Mouse (Mus musculus) kidney, embryonic 15.5 days (tissue): ENCODE data around the gene Dpyd. TPM values are rescaled to one million over a fixed set of nuclear protein-coding genes. Genes with fewer than 3 reads are reported as not detected.

Experiments used
- ATAC-seq: fragments of 200-750 bp; cut with Nextera tagmentation; replicated peaks from 2 replicates; pipeline ENCODE4 v1.8.0; 2017; ENCODE audit warnings: moderate TSS enrichment; ENCODE audit not compliant: low FRiP score
- H3K27ac ChIP-seq: fragments of 300-500 bp; sonication (generic); 2 replicates; pipeline ENCODE4 v1.5.1; 2015; ENCODE audit warnings: mild to moderate bottlenecking, inconsistent platforms
- H3K27me3 ChIP-seq: fragments of 300-500 bp; sonication (generic); 2 replicates; pipeline ENCODE4 v1.6.1; 2015; ENCODE audit warnings: inconsistent platforms
- H3K36me3 ChIP-seq: fragments of 300-500 bp; sonication (generic); 2 replicates; pipeline ENCODE4 v1.6.1; 2015; ENCODE audit warnings: inconsistent platforms
- H3K4me1 ChIP-seq: fragments of 300-500 bp; sonication (generic); 2 replicates; pipeline ENCODE4 v1.6.1; 2015; ENCODE audit warnings: inconsistent platforms
- H3K4me2 ChIP-seq: fragments of 300-500 bp; sonication (generic); 2 replicates; pipeline ENCODE4 v1.6.1; 2015; ENCODE audit warnings: moderate library complexity, mild to moderate bottlenecking, inconsistent platforms
- H3K4me3 ChIP-seq: fragments of 300-500 bp; sonication (generic); replicated peaks from 2 replicates; pipeline ENCODE4 v1.5.1; 2015; ENCODE audit warnings: mild to moderate bottlenecking, inconsistent platforms
- H3K9ac ChIP-seq: fragments of 300-500 bp; sonication (generic); 2 replicates; pipeline ENCODE4 v1.6.1; 2015; ENCODE audit warnings: mild to moderate bottlenecking, inconsistent platforms
- H3K9me3 ChIP-seq: fragments of 300-500 bp; sonication (generic); replicated peaks from 2 replicates; pipeline ENCODE4 v1.6.1; 2016; ENCODE audit warnings: inconsistent platforms
- WGBS: fragments of 180-500 bp; shearing (Covaris S2); methylation state at CpG from one replicate; pipeline ENCODE4 v1.1.7; 2015; ENCODE audit warnings: mixed read lengths; 5-methylcytosine and 5-hydroxymethylcytosine counted together
- polyA plus RNA-seq: library from polyadenylated mRNA; unstranded; fragments of >200 nt; fragmentation: Nextera tagmentation; extraction: Ambion mirVana; gene quantifications from 2 replicates; pipeline ENCODE4 v1.2.1, GENCODE M21; 2015

The Dpyd gene
- polyA plus RNA-seq, 1 experiment from 2014 or later, result 5.6 TPM

DNA sequence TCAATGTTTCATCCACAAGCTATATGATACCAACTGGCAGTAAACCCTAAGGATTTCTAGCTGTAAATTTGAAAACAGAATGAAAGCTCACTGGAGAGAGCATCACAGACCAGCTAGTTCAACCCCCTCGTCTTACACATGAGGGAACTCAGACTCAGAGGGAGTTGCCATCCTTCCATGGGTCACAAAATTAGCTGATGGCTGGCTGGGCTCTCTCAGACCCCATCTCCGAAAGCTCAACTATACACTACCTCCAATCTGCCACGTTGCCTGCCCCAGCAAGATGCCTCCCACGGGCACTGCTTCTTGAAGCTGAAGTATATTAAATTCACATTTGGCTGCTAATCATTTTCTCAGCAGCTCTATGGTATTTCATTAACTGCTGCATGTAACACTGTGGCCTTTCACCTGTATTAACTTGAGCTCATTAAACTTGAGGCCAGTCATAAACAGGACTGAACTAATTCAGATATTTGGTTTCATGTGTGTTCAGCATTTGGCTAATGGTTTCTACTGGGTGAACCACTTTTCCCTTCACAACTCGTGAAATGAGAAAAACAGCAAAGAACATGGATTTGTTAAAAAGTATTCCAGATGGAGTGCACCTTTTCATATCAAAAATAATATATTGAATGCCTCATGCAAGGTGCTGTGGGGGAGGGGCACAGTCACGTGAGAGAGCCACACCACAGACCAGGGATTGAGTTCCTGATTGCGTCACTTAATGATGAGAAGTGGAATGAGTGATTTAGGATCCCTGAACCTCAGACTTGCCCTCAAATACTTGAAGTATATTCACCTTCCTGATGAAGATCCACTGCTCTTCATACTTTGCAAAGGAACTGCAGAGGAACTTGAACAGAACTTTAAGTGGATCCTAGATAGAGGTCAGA, 841.2 kb downstream of the Dpyd start:
- ATAC-seq, result peak; percentile 96
- H3K9me3 ChIP-seq, result no peaks in the 10 kb centered on the region

DNA sequence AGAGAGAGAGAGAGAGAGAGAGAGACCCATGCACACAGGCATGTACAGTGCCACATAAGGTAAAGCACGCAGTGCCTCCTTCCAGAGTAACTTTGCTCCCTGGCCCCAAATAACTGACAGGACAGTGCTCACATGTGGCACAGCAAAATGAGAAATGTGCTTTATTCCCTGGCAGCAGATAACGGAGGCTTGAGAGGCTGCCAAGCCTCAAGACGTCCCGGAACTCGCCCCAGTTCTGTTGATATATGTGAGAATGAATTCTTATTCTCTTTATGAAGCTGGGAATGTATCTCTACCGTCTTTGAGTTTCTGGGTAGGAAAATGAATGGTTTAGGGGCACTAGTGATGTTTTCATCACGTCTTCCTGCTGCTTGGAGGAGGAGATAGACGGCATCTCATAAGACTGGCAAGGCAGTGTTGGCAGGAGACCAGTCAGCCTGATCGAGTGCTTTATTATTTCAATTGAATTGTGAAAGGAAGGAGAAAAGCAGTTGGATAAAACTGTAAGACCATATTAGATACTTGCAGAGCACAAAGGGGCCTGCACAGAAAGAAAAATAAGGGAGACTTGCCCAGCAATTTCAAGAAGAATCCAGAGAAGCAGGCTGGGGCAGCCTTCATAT, 857.3 kb downstream of the Dpyd start:
- 71% methylated on average over 9 of the region's 9 CpGs for WGBS
- ATAC-seq, result no peak
- H3K4me2 ChIP-seq, result no peak overlapping the region
- H3K9me3 ChIP-seq, result no peaks in the 10 kb centered on the region; the same call in 1 of the 2 replicates
- H3K27ac ChIP-seq, result no peak overlapping the region
- no peak overlapping the region for H3K4me3 ChIP-seq
- H3K9ac ChIP-seq, result no peak overlapping the region
- no peaks in the 10 kb centered on the region for H3K27me3 ChIP-seq
- no peaks in the 10 kb centered on the region for H3K36me3 ChIP-seq
- H3K4me1 ChIP-seq, result no peaks in the 10 kb centered on the region

More for the DNA sequence above, 841.2 kb downstream of the Dpyd start:
- Histone ChIP-seq H3K4me1 (no peaks in the 10 kb centered on the region), H3K36me3 (no peaks in the 10 kb centered on the region), H3K4me3 (no peak overlapping the region), H3K27ac (no peak overlapping the region), H3K4me2 (no peak overlapping the region), H3K9ac (no peak overlapping the region), H3K27me3 (no peaks in the 10 kb centered on the region)
- WGBS, result 41% methylated on average over 7 of the region's 7 CpGs

DNA sequence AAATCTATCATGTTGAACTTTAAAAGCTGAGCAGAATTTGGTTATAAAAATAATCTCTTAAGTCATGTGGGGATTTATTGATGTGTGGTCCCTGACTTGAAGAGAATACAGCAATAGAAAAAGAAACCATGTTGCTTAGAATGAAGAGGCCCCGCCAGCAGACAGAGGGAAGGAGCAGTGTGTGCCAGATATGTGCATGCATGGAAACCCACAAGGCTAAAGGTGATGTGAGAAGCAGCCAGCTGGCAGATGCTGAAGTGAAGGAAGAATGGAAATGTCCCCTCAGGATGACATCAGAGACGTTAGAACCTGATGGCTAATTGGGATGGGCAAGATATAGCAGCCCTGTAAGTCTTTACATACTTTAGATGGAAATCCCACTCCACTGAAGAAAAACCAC, 857.8 kb downstream of the Dpyd start:
- no peak for ATAC-seq
- WGBS, result 77% methylated on average over 2 of the region's 2 CpGs
- no peaks in the 10 kb centered on the region for H3K36me3 ChIP-seq

DNA sequence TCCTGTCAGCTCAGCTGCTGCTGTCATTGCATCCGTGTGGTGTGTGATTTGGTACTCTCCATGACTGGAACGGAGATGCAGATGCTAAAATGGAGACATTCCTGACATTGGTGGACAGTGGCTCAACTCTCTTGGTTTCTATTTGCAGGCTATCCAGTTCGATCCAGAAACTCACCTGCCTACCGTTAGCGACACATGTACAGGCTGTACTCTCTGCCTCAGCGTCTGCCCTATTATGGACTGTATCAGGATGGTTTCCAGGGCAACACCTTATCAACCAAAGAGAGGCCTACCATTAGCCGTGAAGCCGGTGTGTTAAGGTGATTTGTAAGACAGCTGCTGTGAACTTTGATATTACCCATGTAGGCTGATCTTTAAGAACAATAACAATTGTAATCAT, 869.4 kb downstream of the Dpyd start:
- H3K36me3 ChIP-seq, result no peaks in the 10 kb centered on the region
- no peak for ATAC-seq

More for the DNA sequence above, 857.8 kb downstream of the Dpyd start:
- Histone ChIP-seq H3K9me3 (no peaks in the 10 kb centered on the region; the same call in 1 of the 2 replicates), H3K4me1 (no peaks in the 10 kb centered on the region), H3K27ac (no peak overlapping the region), H3K9ac (no peak overlapping the region), H3K27me3 (no peaks in the 10 kb centered on the region), H3K4me2 (no peak overlapping the region), H3K4me3 (no peak overlapping the region)

DNA sequence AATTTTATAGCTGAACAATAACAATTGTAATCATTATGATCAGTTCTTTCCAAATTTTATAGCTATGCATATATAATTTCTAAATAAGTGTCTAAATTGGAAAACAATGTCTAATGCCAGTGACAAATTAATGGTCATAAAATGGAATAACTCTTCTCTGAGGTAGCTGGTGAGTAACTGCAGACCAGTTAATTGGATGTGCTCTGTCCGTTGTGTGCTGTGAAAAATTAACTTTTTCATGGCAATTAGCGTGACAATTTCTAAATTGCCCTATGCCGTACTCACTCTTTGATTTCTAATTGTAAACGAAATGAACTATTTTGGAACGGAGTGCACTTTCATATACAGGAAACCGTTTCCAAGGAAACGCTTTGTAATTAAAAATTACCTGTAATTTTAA, 869.8 kb downstream of the Dpyd start:
- Histone ChIP-seq H3K27me3 (no peaks in the 10 kb centered on the region), H3K4me1 (no peaks in the 10 kb centered on the region), H3K36me3 (no peaks in the 10 kb centered on the region), H3K4me3 (no peak overlapping the region), H3K9ac (no peak overlapping the region), H3K27ac (no peak overlapping the region), H3K4me2 (no peak overlapping the region), H3K9me3 (no peaks in the 10 kb centered on the region)
- WGBS, result 81% methylated on average over 7 of the region's 7 CpGs
- ATAC-seq, result no peak

More for the DNA sequence above, 869.4 kb downstream of the Dpyd start:
- Histone ChIP-seq H3K4me3 (no peak overlapping the region), H3K9ac (no peak overlapping the region), H3K4me2 (no peak overlapping the region), H3K4me1 (no peaks in the 10 kb centered on the region), H3K9me3 (no peaks in the 10 kb centered on the region), H3K27me3 (no peaks in the 10 kb centered on the region), H3K27ac (no peak overlapping the region)
- WGBS, result 76% methylated on average over 8 of the region's 8 CpGs

DNA sequence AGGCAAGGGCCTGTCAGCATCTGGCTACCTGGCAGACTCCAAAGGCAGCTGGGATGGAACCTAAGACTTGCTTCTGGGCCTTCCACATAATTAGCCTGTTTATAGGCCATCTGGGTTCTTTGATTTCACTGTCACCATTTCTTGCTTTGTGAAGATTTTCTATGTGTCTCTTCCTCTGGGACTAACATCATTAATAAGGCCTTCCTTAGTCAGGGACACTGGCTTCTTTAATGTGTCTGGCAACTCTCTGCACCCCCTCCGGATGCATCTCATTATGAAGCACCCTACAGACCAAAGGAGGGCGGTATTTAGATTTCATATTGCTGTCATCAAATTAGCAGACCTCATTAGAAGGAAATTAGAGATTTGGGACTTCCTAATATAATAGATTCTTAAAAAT, 885.6 kb downstream of the Dpyd start:
- WGBS, result 92% methylated on average over 2 of the region's 2 CpGs
- Histone ChIP-seq H3K9me3 (no peaks in the 10 kb centered on the region), H3K4me1 (no peaks in the 10 kb centered on the region), H3K9ac (no peak overlapping the region), H3K4me2 (no peak overlapping the region), H3K27ac (no peak overlapping the region), H3K4me3 (no peak overlapping the region), H3K36me3 (no peaks in the 10 kb centered on the region), H3K27me3 (no peaks in the 10 kb centered on the region)
- no peak for ATAC-seq

DNA sequence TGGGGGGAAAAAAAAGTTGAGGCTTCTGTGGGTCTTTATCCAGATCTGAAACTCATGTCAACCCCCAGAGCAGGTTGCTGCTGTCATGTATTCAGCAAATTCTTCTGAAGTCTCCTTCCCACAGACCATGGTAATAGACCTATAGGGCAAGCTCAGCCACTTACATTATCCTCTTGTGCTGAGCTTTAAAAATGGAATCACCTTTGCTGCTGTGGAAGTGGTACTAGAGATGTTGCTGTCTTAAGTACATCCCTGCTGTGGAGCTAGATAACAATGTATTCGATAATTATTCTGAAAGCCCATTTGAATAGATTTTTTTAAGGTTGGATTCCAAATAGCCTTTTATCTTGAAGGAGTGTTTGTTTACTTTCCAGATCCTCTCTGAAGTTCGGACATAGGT, 902.1 kb downstream of the Dpyd start:
- WGBS, result 65% methylated on average over 2 of the region's 2 CpGs
- no peak overlapping the region for H3K4me3 ChIP-seq
- no peak for ATAC-seq
- H3K9ac ChIP-seq, result no peak overlapping the region
- H3K27ac ChIP-seq, result no peak overlapping the region
- no peaks in the 10 kb centered on the region for H3K4me1 ChIP-seq
- H3K9me3 ChIP-seq, result no peaks in the 10 kb centered on the region
- H3K36me3 ChIP-seq, result no peaks in the 10 kb centered on the region
- no peaks in the 10 kb centered on the region for H3K27me3 ChIP-seq
- H3K4me2 ChIP-seq, result no peak overlapping the region

DNA sequence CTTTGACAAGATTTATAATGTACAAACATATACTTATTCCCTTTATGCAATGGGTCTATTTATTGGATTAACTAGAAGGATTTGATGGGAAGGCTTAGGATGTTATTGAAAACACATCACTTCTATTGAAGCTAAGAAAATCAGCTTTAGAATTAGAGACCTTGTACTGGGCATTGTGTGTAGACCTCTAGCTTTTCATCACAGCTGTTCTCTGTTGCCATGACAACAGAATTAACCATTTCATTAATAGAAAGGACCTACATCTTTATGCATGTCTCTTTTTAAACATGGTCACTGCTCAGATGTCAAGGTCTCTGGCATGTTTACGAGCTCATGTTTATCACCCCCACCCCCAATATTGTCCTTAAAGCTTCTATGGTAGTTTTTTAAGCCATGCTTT, 902.5 kb downstream of the Dpyd start:
- WGBS, result 77% methylated on average over 1 of the region's 1 CpGs
- no peak for ATAC-seq
- H3K9me3 ChIP-seq, result no peaks in the 10 kb centered on the region

DNA sequence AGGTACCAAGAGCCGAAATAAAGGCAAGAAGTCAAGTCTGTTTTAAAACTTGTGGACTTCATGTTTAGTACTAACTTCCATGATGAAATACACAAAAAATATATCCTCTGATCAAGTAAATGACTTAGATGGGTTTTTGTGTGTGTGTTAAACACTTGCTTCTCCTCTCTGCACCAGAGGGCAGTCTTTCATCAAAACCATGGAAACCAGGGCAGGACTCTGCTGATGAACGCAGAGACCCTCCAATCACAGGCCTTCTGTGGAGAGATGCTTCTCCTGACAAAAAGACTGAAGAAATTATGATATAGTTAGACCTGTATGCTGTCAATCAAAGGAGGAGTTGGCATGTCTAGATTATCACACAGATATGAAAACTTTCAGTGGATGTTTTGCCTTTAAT, 905.8 kb downstream of the Dpyd start:
- no peak overlapping the region for H3K4me3 ChIP-seq
- H3K27me3 ChIP-seq, result no peaks in the 10 kb centered on the region
- ATAC-seq, result no peak
- no peaks in the 10 kb centered on the region for H3K9me3 ChIP-seq
- no peak overlapping the region for H3K9ac ChIP-seq
- WGBS, result 71% methylated on average over 2 of the region's 2 CpGs
- H3K4me2 ChIP-seq, result no peak overlapping the region
- no peaks in the 10 kb centered on the region for H3K36me3 ChIP-seq
- H3K4me1 ChIP-seq, result no peaks in the 10 kb centered on the region
- H3K27ac ChIP-seq, result no peak overlapping the region

More for the DNA sequence above, 902.5 kb downstream of the Dpyd start:
- H3K27ac ChIP-seq, result no peak overlapping the region
- H3K4me3 ChIP-seq, result no peak overlapping the region
- no peaks in the 10 kb centered on the region for H3K4me1 ChIP-seq
- H3K4me2 ChIP-seq, result no peak overlapping the region
- no peaks in the 10 kb centered on the region for H3K27me3 ChIP-seq
- H3K36me3 ChIP-seq, result no peaks in the 10 kb centered on the region
- H3K9ac ChIP-seq, result no peak overlapping the region
